Mouse (Mus musculus): ENCODE results near the gene Ceacam20.

DNA sequence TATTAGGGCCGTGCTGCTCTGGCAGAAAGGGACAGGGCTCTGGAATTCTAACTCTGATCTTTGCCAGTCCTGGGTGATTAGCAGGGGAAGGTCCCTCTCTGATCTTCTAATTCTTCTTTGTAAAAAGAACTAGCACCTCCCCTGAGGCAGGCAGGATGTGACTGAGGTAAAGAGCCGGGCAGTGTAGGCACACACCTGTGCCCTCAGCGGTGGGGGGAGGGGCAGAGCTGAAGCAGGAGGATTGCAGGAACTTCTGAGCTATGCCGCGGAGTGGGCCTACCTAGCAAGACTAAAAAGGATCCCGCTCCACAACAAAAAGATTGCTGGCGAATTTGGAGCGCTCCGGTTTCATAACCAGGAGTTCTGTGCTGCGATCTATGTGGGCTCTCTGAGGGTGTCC lies 15.2 kb upstream of the Ceacam20 start:
- TF ChIP-seq GATA1 (IDR thresholded peaks at IDR 0.05; ENCODE audit: borderline replicate concordance, low read length) (no peak), FLI1 (IDR thresholded peaks at IDR 0.05; ENCODE audit: low read length) (no peak)
